Mouse (Mus musculus): ENCODE data around the gene Tnrc18.

- TF ChIP-seq CTCF (IDR thresholded peaks at IDR 0.05; ENCODE audit: low read depth, low read length) = no peak
- no peak for TF ChIP-seq EP300 (IDR thresholded peaks at IDR 0.05; ENCODE audit: insufficient read depth, low read depth, low read length)
Observed at GRCm38 (mm10) chr5:142822286-142823095, 5.0 kb upstream of the Tnrc18 start.
